Mouse (Mus musculus): ENCODE results near the gene Gm26727. TPM values are rescaled to one million over a fixed set of nuclear protein-coding genes. Genes with fewer than 3 reads are reported as not detected.
"Not testable (repeated sequence)": the region's sequence is repeated elsewhere in the genome, so short reads cannot be mapped to it uniquely, and the experiment has no call there.

Gene Gm26727
- not detected in 2 replicates for polyA plus RNA-seq (2011; ENCODE audit: insufficient read depth, insufficient read length, low read depth, missing spikeins)

GRCm38 (mm10) chr2:67433081-67433480 is at the start of gene Gm26727:
Gene Gm26727 (minus strand): TSS chr2:67433181.
- H3K4me3 ChIP-seq (ENCODE audit: low read depth, low read length): no peak within 1 kb of the TSS

GRCm38 (mm10) chr2:67481051-67481450 is 48.1 kb upstream of the Gm26727 start:
- Histone ChIP-seq H3K4me3 (ENCODE audit: low read depth, low read length) (no peak overlapping the region), H3K27me3 (ENCODE audit: control insufficient read depth, insufficient read depth, low read length, poor library complexity, severe bottlenecking) (no peaks in the 10 kb centered on the region), H3K9me3 (replicated peaks; ENCODE audit: control insufficient read depth, insufficient read depth, low read length, poor library complexity, severe bottlenecking) (no peaks in the 10 kb centered on the region), H3K36me3 (ENCODE audit: control insufficient read depth, insufficient read depth, low read length, poor library complexity, severe bottlenecking) (no peaks in the 10 kb centered on the region), H3K9ac (ENCODE audit: low read depth, poor library complexity, severe bottlenecking) (no peak overlapping the region), H3K4me1 (ENCODE audit: control insufficient read depth, insufficient read depth, low read length) (no peaks in the 10 kb centered on the region), H3K27ac (ENCODE audit: insufficient read depth, low read length) (no peak overlapping the region)
- TF ChIP-seq CTCF (IDR thresholded peaks at IDR 0.05; ENCODE audit: low read depth, low read length): no peak
- no peak for TF ChIP-seq EP300 (IDR thresholded peaks at IDR 0.05; ENCODE audit: insufficient read depth, low read depth, low read length)
- no peak for TF ChIP-seq POLR2A (IDR thresholded peaks at IDR 0.05; ENCODE audit: insufficient read depth, low read length)

More at GRCm38 (mm10) chr2:67433081-67433480, at the start of gene Gm26727:
- Histone ChIP-seq H3K9me3 (replicated peaks; ENCODE audit: control insufficient read depth, insufficient read depth, low read length, poor library complexity, severe bottlenecking) (no peaks in the 10 kb centered on the region), H3K9ac (ENCODE audit: low read depth, poor library complexity, severe bottlenecking) (no peak within 1 kb of the TSS), H3K36me3 (ENCODE audit: control insufficient read depth, insufficient read depth, low read length, poor library complexity, severe bottlenecking) (no peaks in the 10 kb centered on the region), H3K27ac (ENCODE audit: insufficient read depth, low read length) (no peak within 1 kb of the TSS), H3K4me1 (ENCODE audit: control insufficient read depth, insufficient read depth, low read length) (no peaks in the 10 kb centered on the region), H3K27me3 (ENCODE audit: control insufficient read depth, insufficient read depth, low read length, poor library complexity, severe bottlenecking) (no peaks in the 10 kb centered on the region)
- TF ChIP-seq POLR2A (IDR thresholded peaks at IDR 0.05; ENCODE audit: insufficient read depth, low read length) (no peak), EP300 (IDR thresholded peaks at IDR 0.05; ENCODE audit: insufficient read depth, low read depth, low read length) (no peak), CTCF (IDR thresholded peaks at IDR 0.05; ENCODE audit: low read depth, low read length) (no peak)

DNA sequence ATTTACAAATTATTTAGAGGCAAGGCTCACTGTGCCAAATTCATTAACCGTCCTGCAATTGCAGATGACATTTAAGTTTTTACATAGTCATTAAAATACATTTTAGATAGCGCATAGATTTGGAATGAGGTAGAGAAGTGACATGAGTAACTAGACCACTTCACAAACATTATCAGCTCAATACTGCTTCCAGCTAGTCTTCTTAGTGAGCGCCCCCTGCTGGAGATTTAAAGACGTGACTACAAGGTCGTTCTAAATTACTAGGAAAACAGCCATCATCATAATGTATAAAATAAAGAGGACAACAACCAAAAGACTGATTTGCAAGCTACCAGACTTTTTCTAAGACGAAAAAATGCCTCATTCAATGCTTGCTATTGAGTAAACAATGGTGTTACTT is 44.8 kb upstream of the Gm26727 start:
- Histone ChIP-seq H3K27me3 (ENCODE audit: control insufficient read depth, insufficient read depth, low read length, poor library complexity, severe bottlenecking) (no peaks in the 10 kb centered on the region), H3K4me3 (ENCODE audit: low read depth, low read length) (no peak overlapping the region), H3K9ac (ENCODE audit: low read depth, poor library complexity, severe bottlenecking) (no peak overlapping the region), H3K36me3 (ENCODE audit: control insufficient read depth, insufficient read depth, low read length, poor library complexity, severe bottlenecking) (no peaks in the 10 kb centered on the region), H3K9me3 (replicated peaks; ENCODE audit: control insufficient read depth, insufficient read depth, low read length, poor library complexity, severe bottlenecking) (no peaks in the 10 kb centered on the region), H3K27ac (ENCODE audit: insufficient read depth, low read length) (no peak overlapping the region), H3K4me1 (ENCODE audit: control insufficient read depth, insufficient read depth, low read length) (no peaks in the 10 kb centered on the region)
- no peak for TF ChIP-seq EP300 (IDR thresholded peaks at IDR 0.05; ENCODE audit: insufficient read depth, low read depth, low read length)
- no peak for TF ChIP-seq CTCF (IDR thresholded peaks at IDR 0.05; ENCODE audit: low read depth, low read length)
- TF ChIP-seq POLR2A (IDR thresholded peaks at IDR 0.05; ENCODE audit: insufficient read depth, low read length): no peak

GRCm38 (mm10) chr2:67470030-67470429 is 37.0 kb upstream of the Gm26727 start:
- not testable (repeated sequence) for H3K4me1 ChIP-seq (ENCODE audit: control insufficient read depth, insufficient read depth, low read length); H3K36me3 ChIP-seq (ENCODE audit: control insufficient read depth, insufficient read depth, low read length, poor library complexity, severe bottlenecking); H3K27me3 ChIP-seq (ENCODE audit: control insufficient read depth, insufficient read depth, low read length, poor library complexity, severe bottlenecking); H3K4me3 ChIP-seq (ENCODE audit: low read depth, low read length); H3K9me3 ChIP-seq (replicated peaks; ENCODE audit: control insufficient read depth, insufficient read depth, low read length, poor library complexity, severe bottlenecking); H3K27ac ChIP-seq (ENCODE audit: insufficient read depth, low read length); H3K9ac ChIP-seq (ENCODE audit: low read depth, poor library complexity, severe bottlenecking)

DNA sequence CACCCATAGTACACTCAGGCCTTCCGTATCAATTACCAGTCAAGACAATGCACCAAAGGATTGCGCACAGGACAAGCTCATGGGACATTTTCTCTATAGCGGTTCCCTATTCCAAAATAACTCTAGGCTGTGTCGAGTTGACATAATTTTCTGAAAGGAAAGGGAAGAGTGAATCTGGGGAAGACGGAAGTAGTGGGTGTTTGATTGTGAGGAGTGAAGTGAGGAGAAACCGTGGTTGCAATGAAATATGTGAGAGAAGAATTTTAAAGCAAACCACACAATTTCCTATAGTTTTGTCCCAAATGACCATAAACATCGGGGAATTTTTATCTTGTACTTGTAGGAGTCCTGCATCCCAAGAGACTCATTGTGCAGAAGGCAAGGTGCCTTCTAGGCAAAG is 34.1 kb upstream of the Gm26727 start:
- Histone ChIP-seq H3K9ac (ENCODE audit: low read depth, poor library complexity, severe bottlenecking) (no peak overlapping the region), H3K27me3 (ENCODE audit: control insufficient read depth, insufficient read depth, low read length, poor library complexity, severe bottlenecking) (no peaks in the 10 kb centered on the region)

DNA sequence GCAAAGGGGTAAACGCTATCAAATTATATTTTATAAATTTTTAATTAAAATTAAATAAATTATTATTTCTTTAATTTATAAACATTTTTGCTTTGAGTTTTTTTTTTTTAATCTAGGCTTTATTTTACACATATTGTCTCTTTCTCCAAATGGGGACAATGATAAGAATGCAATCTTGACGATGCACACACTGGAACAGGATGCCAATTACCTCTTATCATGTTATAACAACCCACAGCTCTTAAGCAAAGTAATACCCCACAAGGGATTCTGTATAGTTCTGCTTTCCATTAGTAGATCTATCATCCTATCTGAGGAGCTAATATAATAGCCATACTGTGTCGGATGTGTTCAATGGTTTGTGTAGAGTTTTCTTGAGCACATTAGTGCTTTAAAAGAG is 27.9 kb upstream of the Gm26727 start:
- Histone ChIP-seq H3K27ac (ENCODE audit: insufficient read depth, low read length) (no peak overlapping the region), H3K9me3 (replicated peaks; ENCODE audit: control insufficient read depth, insufficient read depth, low read length, poor library complexity, severe bottlenecking) (no peaks in the 10 kb centered on the region), H3K4me1 (ENCODE audit: control insufficient read depth, insufficient read depth, low read length) (no peaks in the 10 kb centered on the region), H3K27me3 (ENCODE audit: control insufficient read depth, insufficient read depth, low read length, poor library complexity, severe bottlenecking) (no peaks in the 10 kb centered on the region), H3K4me3 (ENCODE audit: low read depth, low read length) (no peak overlapping the region), H3K9ac (ENCODE audit: low read depth, poor library complexity, severe bottlenecking) (no peak overlapping the region), H3K36me3 (ENCODE audit: control insufficient read depth, insufficient read depth, low read length, poor library complexity, severe bottlenecking) (no peaks in the 10 kb centered on the region)
- TF ChIP-seq CTCF (IDR thresholded peaks at IDR 0.05; ENCODE audit: low read depth, low read length) (no peak), EP300 (IDR thresholded peaks at IDR 0.05; ENCODE audit: insufficient read depth, low read depth, low read length) (no peak), POLR2A (IDR thresholded peaks at IDR 0.05; ENCODE audit: insufficient read depth, low read length) (no peak)

More for the DNA sequence above, 34.1 kb upstream of the Gm26727 start:
- H3K9me3 ChIP-seq (replicated peaks; ENCODE audit: control insufficient read depth, insufficient read depth, low read length, poor library complexity, severe bottlenecking): no peaks in the 10 kb centered on the region
- TF ChIP-seq EP300 (IDR thresholded peaks at IDR 0.05; ENCODE audit: insufficient read depth, low read depth, low read length): no peak
- TF ChIP-seq POLR2A (IDR thresholded peaks at IDR 0.05; ENCODE audit: insufficient read depth, low read length): no peak
- no peak for TF ChIP-seq CTCF (IDR thresholded peaks at IDR 0.05; ENCODE audit: low read depth, low read length)
- H3K27ac ChIP-seq (ENCODE audit: insufficient read depth, low read length): no peak overlapping the region
- no peaks in the 10 kb centered on the region for H3K4me1 ChIP-seq (ENCODE audit: control insufficient read depth, insufficient read depth, low read length)
- H3K4me3 ChIP-seq (ENCODE audit: low read depth, low read length): no peak overlapping the region
- no peaks in the 10 kb centered on the region for H3K36me3 ChIP-seq (ENCODE audit: control insufficient read depth, insufficient read depth, low read length, poor library complexity, severe bottlenecking)
